Mouse (Mus musculus) C2C12 (cell line): ENCODE measurements around the gene Adipor2.

Experiments
- CTCF ChIP-seq: IDR thresholded peaks from one replicate; pipeline ENCODE4 v1.5.1; 2011; ENCODE audit not compliant: control insufficient read depth, insufficient read depth, insufficient read length
- MYOD1 ChIP-seq: IDR thresholded peaks from one replicate; pipeline ENCODE4 v1.6.1; 2011; ENCODE audit warnings: low read depth; ENCODE audit not compliant: control insufficient read depth, insufficient read length

- TF ChIP-seq CTCF (no peak), MYOD1 (no peak)
Measured at GRCm38 (mm10) chr6:119418392-119419251, 1.1 kb upstream of the Adipor2 start.
